Mouse (Mus musculus) lung, postnatal 0 days (tissue): ENCODE measurements at regions not wholly inside any gene's neighbourhood (a gene's known extent, or its start where the extent isn't known, plus 50 kb on each side); places are given as distances from the start of the nearest gene placed in this dataset.

ENCODE experiments used
- CTCF ChIP-seq: IDR thresholded peaks from 2 replicates; pipeline ENCODE4 v1.5.1; 2016; ENCODE audit warnings: antibody characterized with exemption, mild to moderate bottlenecking
- EP300 ChIP-seq: IDR thresholded peaks from 2 replicates; pipeline ENCODE4 v1.6.1; 2016; ENCODE audit warnings: antibody characterized with exemption, mild to moderate bottlenecking, control low read depth

DNA sequence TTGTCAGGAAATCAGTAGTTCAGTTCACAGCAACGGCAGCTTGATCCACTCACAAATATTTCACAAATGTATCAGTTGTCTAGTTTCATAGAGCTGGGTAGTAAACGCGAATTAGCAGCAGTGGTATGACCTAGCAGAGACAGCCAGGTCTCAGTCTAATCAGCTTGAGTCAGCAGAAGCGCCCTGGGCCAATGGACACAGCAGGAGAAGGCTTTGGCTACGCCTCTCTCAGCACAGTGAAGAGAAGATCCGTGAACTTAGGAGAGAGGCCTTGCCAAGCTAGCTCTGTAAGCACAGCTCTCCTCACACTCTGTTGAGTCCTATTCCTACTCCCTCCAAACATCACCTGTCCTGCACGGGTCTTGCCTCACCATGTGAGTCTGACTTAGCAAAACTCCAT is 188.0 kb downstream of the Zfp326 start:
- no peak for TF ChIP-seq EP300
- TF ChIP-seq CTCF, result no peak
